Mouse (Mus musculus): ENCODE measurements around the gene Dnph1. TPM values are rescaled to one million over a fixed set of nuclear protein-coding genes. Genes with fewer than 3 reads are reported as not detected.
A peak's percentile ranks its signal among the peaks of the same experiment; 100 is the strongest.

Gene Dnph1
- polyA plus RNA-seq, 1 experiment: 17.6 TPM

- no peak for TF ChIP-seq POLR2A (IDR thresholded peaks at IDR 0.05; ENCODE audit: borderline replicate concordance, extremely low read depth, insufficient read depth, insufficient read length, poor library complexity, severe bottlenecking)
- no peak for TF ChIP-seq CTCF (IDR thresholded peaks at IDR 0.05; ENCODE audit: borderline replicate concordance, extremely low read depth, insufficient read depth, insufficient read length)
- no peak for DNase-seq (ENCODE audit: low read depth)
These were observed 47.1 kb downstream of the Dnph1 start for GRCm38 (mm10) chr17:46543661-46544060.

GRCm38 (mm10) chr17:46545813-46546564 is 49.5 kb downstream of the Dnph1 start, which contains the start of gene Cul9:
Gene Cul9, minus strand, starts transcription at chr17:46546388.
- TF ChIP-seq POLR2A (IDR thresholded peaks at IDR 0.05; ENCODE audit: borderline replicate concordance, extremely low read depth, insufficient read depth, insufficient read length, poor library complexity, severe bottlenecking): peak; percentile 43; the same call in 1 of the 2 replicates
- no peak for TF ChIP-seq CTCF (IDR thresholded peaks at IDR 0.05; ENCODE audit: borderline replicate concordance, extremely low read depth, insufficient read depth, insufficient read length)
- DNase-seq (ENCODE audit: low read depth): peak; percentile 94

GRCm38 (mm10) chr17:46546591-46546990 is 50.1 kb downstream of the Dnph1 start:
- no peak for DNase-seq (ENCODE audit: low read depth)
- TF ChIP-seq POLR2A (IDR thresholded peaks at IDR 0.05; ENCODE audit: borderline replicate concordance, extremely low read depth, insufficient read depth, insufficient read length, poor library complexity, severe bottlenecking): no peak
- no peak for TF ChIP-seq CTCF (IDR thresholded peaks at IDR 0.05; ENCODE audit: borderline replicate concordance, extremely low read depth, insufficient read depth, insufficient read length)

- no peak for TF ChIP-seq POLR2A (IDR thresholded peaks at IDR 0.05; ENCODE audit: borderline replicate concordance, extremely low read depth, insufficient read depth, insufficient read length, poor library complexity, severe bottlenecking)
- TF ChIP-seq CTCF (IDR thresholded peaks at IDR 0.05; ENCODE audit: borderline replicate concordance, extremely low read depth, insufficient read depth, insufficient read length): no peak
- DNase-seq (ENCODE audit: low read depth): no peak
These were observed 50.5 kb downstream of the Dnph1 start for GRCm38 (mm10) chr17:46546995-46547394.

- TF ChIP-seq POLR2A (IDR thresholded peaks at IDR 0.05; ENCODE audit: borderline replicate concordance, extremely low read depth, insufficient read depth, insufficient read length, poor library complexity, severe bottlenecking) (no peak), CTCF (IDR thresholded peaks at IDR 0.05; ENCODE audit: borderline replicate concordance, extremely low read depth, insufficient read depth, insufficient read length) (no peak)
- no peak for DNase-seq (ENCODE audit: low read depth)
These were observed 51.4 kb downstream of the Dnph1 start for GRCm38 (mm10) chr17:46547923-46548322.

- DNase-seq (ENCODE audit: low read depth): no peak
These were observed 52.2 kb downstream of the Dnph1 start for GRCm38 (mm10) chr17:46548741-46549140.

GRCm38 (mm10) chr17:46549193-46549592 is 52.7 kb downstream of the Dnph1 start:
- TF ChIP-seq POLR2A (IDR thresholded peaks at IDR 0.05; ENCODE audit: borderline replicate concordance, extremely low read depth, insufficient read depth, insufficient read length, poor library complexity, severe bottlenecking) (no peak), CTCF (IDR thresholded peaks at IDR 0.05; ENCODE audit: borderline replicate concordance, extremely low read depth, insufficient read depth, insufficient read length) (peak; percentile 80)
- peak; percentile 63 for DNase-seq (ENCODE audit: low read depth)

More at GRCm38 (mm10) chr17:46548741-46549140, 52.2 kb downstream of the Dnph1 start:
- no peak for TF ChIP-seq POLR2A (IDR thresholded peaks at IDR 0.05; ENCODE audit: borderline replicate concordance, extremely low read depth, insufficient read depth, insufficient read length, poor library complexity, severe bottlenecking)
- TF ChIP-seq CTCF (IDR thresholded peaks at IDR 0.05; ENCODE audit: borderline replicate concordance, extremely low read depth, insufficient read depth, insufficient read length): no peak

Other genes with a start within 250 kb of the Dnph1 start
- gene Polr1c, start 248.7 kb upstream of the Dnph1 start, polyA plus RNA-seq (2012; rRNA removed): 98.2 and 137 TPM in 2 replicates
- 84.0 and 96.8 TPM in 2 replicates for gene Yipf3, start 248.6 kb upstream of the Dnph1 start, polyA plus RNA-seq (2012; rRNA removed)
- 31.1 and 31.9 TPM in 2 replicates for gene Lrrc73, start 243.2 kb upstream of the Dnph1 start, polyA plus RNA-seq (2012; rRNA removed)
- 58.8 and 77.3 TPM in 2 replicates for gene Tjap1, start 213.7 kb upstream of the Dnph1 start, polyA plus RNA-seq (2012; rRNA removed)
- 93.3 and 114 TPM in 2 replicates for gene Dlk2, start 199.3 kb upstream of the Dnph1 start, polyA plus RNA-seq (2012; rRNA removed)
- 17.5 and 20.9 TPM in 2 replicates for gene Abcc10, start 168.4 kb upstream of the Dnph1 start, polyA plus RNA-seq (2012; rRNA removed)
- 28.3 and 39.7 TPM in 2 replicates for gene Zfp318, start 113.0 kb upstream of the Dnph1 start, polyA plus RNA-seq (2012; rRNA removed)
- 8.2 and 11.3 TPM in 2 replicates for gene Crip3, start 67.8 kb upstream of the Dnph1 start, polyA plus RNA-seq (2012; rRNA removed)
- 0.07 and 0.09 TPM in 2 replicates for gene Slc22a7, start 58.3 kb upstream of the Dnph1 start, polyA plus RNA-seq (2012; rRNA removed)
- 22.1 and 35.4 TPM in 2 replicates for gene Ttbk1, start 9.0 kb upstream of the Dnph1 start, polyA plus RNA-seq (2012; rRNA removed)
- 37.5 and 50.4 TPM in 2 replicates for gene Cul9, start 49.7 kb downstream of the Dnph1 start, polyA plus RNA-seq (2012; rRNA removed)
- 83.2 and 87.6 TPM in 2 replicates for gene Srf, start 59.5 kb downstream of the Dnph1 start, polyA plus RNA-seq (2012; rRNA removed)
- gene Ptk7, start 132.8 kb downstream of the Dnph1 start, polyA plus RNA-seq (2012; rRNA removed): 22.9 and 38.7 TPM in 2 replicates
- gene Klc4, start 149.3 kb downstream of the Dnph1 start, polyA plus RNA-seq (2012; rRNA removed): 30.0 and 34.5 TPM in 2 replicates
- 47.2 and 53.1 TPM in 2 replicates for gene Mrpl2, start 149.5 kb downstream of the Dnph1 start, polyA plus RNA-seq (2012; rRNA removed)
- 69.4 and 88.5 TPM in 2 replicates for gene Cul7, start 153.6 kb downstream of the Dnph1 start, polyA plus RNA-seq (2012; rRNA removed)
- 36.7 and 37.2 TPM in 2 replicates for gene Rrp36, start 177.6 kb downstream of the Dnph1 start, polyA plus RNA-seq (2012; rRNA removed)
- gene Mea1, start 182.1 kb downstream of the Dnph1 start, polyA plus RNA-seq (2012; rRNA removed): 141 and 144 TPM in 2 replicates
- 169 and 175 TPM in 2 replicates for gene Klhdc3, start 184.2 kb downstream of the Dnph1 start, polyA plus RNA-seq (2012; rRNA removed)
- 112 and 114 TPM in 2 replicates for gene Ppp2r5d, start 208.4 kb downstream of the Dnph1 start, polyA plus RNA-seq (2012; rRNA removed)
- gene Pex6, start 214.8 kb downstream of the Dnph1 start, polyA plus RNA-seq (2012; rRNA removed): 46.7 and 58.5 TPM in 2 replicates
- 1.5 and 2.4 TPM in 2 replicates for gene Gnmt, start 232.5 kb downstream of the Dnph1 start, polyA plus RNA-seq (2012; rRNA removed)